Mouse (Mus musculus): ENCODE data around the gene Tpi1. TPM values are rescaled to one million over a fixed set of nuclear protein-coding genes. Genes with fewer than 3 reads are reported as not detected.
"Not testable (repeated sequence)": the region's sequence is repeated elsewhere in the genome, so short reads cannot be mapped to it uniquely, and the experiment has no call there.

Tpi1 gene
- total RNA-seq, 2 experiments from 2014 or later: 629 to 634 TPM

DNA sequence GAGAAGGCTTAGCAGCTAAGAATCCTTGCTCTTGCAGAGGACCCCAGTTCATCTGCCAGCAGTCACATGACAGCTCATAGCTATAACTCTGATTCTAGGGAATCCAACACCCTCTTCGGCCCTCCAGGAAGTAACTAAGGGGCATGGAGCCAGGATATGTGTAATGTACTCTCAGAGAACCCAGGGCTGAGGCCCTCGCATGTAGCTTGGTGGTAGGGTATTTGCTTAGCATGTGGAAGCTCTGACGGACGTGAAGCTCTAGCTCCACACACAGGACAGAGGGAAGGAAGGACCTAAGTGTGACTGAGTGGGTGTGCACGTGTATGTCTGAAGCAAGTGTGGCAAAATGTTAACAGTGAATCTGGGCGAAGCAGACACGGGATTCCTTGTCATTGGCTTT lies 22.3 kb upstream of the Tpi1 start:
- intact Hi-C loops (cut with DNase I): no loop called here
- DNase-seq (ENCODE audit: low spot score in 2 of 2): no peak

DNA sequence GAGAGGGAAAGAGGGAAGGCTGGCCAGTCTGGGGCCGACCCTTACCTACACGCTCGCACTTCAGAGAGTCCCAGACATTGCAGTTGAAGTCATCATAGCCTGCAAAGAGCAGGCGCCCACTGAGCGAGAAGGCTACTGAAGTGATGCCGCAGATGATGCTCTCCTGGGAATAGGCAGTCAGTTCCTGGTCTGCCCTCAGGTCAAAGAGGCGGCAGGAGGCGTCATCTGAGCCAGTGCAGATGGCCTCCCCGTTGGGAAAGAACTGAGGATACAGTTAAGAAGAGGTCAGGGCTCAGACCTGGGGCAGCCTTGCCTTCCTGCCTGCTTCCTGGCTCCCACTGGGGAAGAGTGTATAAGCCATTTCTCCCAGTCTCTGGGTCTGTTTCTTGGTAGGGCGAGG lies 21.4 kb upstream of the Tpi1 start:
- intact Hi-C loops (cut with DNase I): no loop called here
- no peak for DNase-seq (ENCODE audit: low spot score in 2 of 2)

DNA sequence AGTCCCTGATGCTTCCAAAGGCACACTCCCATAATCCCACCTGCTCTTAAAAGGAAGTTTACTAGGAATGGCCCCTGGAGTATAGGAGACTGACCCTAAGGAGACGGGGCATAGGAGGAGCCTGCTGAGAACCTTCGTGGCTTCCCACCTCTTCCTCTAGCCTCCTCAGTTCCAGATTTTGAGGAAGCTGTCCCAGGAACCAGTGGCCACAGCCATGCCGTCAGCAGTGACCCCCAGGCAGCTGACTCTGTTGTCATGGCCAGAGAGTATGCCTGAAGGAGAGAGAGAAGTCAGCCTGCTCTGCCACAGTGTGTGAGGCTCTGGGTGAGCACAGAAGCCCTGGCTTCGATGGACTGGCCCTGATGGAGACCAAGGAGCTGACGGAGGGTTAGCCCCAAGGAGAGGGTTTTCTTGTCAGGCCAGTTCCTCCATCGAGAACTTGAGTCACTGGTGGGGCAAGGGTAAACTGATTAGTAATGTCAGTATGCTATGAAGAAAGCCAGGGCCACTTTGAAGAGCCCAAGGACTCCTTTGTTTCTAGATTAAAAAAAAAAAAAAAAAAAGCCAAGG lies 20.5 kb upstream of the Tpi1 start:
- DNase-seq (ENCODE audit: low spot score in 2 of 2): no peak
- intact Hi-C loops (cut with DNase I): no loop called here

DNA sequence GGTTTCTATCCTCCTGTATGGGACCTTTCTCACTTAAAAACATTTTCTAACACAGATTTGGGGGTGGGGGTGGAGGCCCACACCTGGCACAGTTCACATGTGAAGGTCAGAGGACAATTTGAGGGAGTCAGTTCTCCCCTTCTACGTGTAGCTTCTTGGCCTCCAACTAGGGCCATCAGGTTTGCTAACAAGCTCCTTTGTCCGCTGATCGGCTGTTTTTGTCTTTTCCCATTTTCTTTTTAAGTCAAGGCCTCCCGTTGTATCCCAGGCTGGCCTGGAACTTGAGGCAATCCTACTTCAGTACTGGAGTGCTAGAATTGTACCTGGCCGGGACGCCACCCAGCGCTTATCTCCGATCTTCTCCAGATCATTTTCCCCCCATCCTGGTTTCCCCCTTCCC lies 17.6 kb upstream of the Tpi1 start:
- DNase-seq (ENCODE audit: low spot score in 2 of 2): no peak

DNA sequence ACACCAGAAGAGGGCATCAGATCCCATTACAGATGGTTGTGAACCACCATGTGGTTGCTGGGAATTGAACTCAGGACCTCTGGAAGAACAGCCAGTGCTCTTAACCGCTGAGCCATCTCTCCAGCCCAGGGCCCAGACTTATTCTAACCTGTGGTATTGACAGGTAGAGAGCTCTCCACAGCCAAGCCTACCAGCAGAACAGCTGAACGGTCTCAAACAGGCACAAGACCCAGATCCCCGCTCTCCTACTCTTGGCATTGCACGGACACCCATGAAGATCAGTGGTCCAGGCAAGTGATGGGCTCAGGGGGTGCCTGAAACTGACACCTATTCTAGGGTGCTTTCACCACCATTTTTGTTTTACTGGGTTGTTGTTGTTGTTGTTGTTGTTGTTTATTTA lies 17.1 kb upstream of the Tpi1 start:
- intact Hi-C loops (cut with DNase I); DNase-seq (ENCODE audit: low spot score in 2 of 2): not testable (repeated sequence)

More for the DNA sequence above, 17.6 kb upstream of the Tpi1 start:
- intact Hi-C loops (cut with DNase I): no loop called here

DNA sequence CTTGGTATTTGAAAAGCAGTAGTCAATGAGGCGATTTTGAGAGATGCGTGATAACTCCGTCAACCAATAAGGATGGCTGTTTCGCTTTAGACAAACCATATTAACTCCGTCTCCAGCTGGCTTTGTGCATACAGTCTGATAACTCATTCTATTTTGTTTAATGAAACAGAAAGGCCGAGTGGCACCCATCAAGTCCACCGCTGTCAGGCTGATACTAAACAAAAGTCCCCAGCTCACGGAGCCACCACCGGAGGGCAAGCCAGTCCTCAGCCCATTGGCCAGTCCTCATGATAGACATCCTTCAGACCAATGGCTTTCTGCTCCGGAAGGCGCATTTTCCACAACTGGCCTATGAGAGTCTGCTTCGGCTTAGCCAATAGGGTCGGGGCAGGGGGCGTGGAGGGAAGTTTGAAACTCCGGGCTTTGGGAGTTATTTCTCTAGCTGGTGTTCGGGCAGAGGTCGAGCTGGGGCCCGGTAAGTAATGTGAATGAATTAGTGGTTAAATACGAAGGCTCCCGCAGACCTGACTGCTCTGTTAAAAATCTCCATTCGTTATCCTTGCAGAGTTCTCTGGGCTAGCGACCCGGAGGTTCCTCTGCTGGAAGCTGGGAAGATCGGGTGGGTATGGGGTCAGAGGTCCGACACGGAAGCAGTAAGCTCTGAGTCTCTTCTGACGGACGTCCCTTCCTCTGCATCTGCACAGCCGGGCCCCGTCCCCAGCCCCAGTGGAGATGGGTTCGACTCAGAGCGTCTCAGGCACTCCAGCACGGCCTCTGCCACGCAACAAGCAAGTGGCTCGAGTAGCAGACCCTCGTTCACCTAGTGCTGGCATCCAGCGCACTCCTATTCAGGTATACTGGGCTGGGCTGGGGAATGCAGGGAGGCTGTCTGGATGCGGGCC lies 16.0 kb upstream of the Tpi1 start:
- peak; percentile 95 to 97 for DNase-seq (ENCODE audit: low spot score in 2 of 2)
- intact Hi-C loops (cut with DNase I): no loop called here

DNA sequence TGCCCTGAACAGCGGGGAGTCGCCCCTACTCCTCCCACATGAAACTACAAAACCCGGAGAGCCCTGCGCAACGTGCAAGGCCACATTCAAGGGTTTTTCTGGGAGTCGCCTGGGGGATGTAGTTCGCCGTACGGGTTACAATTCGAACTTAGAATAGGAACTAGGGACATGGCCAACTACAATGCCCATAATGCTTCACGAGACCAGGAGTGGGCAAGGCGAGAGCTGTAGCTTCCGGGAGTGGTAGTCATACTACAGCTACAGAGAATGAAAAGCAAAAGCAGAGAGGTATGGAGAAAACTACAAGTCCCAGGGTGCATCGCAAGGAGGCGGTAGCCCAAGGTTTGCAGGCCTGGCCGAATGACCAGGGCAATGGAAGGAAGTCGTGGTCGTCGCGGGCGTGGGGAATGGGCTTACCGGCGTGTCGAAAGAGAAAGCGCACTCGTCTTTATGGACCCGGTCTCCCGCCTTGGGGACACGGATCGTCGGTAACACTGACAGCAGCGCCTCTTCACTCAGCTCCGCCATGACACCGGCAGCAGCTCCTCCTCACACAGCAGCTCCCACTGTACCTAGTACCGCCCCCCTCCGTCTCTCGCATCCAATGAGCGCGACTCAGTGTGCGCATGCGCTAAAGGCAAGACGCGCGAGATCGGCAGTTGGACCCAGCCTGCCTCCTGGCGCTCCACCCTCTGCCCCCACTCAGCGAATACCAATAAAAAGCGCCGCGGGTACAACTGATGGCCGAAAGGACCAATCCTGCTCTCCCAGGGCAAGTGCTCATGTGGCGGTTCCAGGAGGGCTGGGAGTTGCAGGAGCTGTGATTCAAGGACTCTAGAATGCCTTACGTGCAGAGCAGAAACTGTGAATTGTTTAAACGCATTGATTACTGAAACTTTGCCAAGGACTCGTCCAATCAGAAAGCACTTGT lies 15.0 kb upstream of the Tpi1 start, which contains the start of the genes Usp5 and Cdca3:
TSS of gene Usp5 (minus strand) at position 617 of the 931 bp plus-strand sequence.
TSS of gene Cdca3 (plus strand) at position 680 of the 931 bp plus-strand sequence.
- intact Hi-C loops (cut with DNase I): no loop called here
- peak; percentile 99 for DNase-seq (ENCODE audit: low spot score in 2 of 2)

DNA sequence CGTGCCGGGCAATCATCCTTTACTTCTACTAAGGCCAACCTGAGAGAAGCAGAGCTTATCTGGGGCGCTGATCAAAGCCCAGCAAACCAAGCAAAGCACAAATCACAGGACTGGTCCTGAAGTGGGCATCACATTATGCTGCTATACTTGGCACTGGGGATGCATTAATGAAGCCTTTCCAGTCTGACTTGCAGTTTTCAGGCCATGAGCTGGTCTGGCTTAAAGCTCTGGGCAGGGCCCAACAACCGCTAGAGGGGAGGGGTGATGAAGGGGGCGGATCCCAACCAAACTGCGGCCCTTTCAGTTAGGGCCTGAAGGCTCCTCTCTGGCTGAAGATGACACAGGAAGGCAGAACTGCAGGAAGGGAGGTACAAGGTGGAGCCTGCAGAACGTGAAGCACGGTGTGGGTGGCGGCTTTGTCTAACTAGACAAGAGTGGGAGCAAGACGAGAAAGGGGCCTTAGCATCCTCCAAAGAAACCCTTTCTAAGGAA lies 14.1 kb upstream of the Tpi1 start:
- intact Hi-C loops (cut with DNase I): no loop called here
- no peak for DNase-seq (ENCODE audit: low spot score in 2 of 2)

DNA sequence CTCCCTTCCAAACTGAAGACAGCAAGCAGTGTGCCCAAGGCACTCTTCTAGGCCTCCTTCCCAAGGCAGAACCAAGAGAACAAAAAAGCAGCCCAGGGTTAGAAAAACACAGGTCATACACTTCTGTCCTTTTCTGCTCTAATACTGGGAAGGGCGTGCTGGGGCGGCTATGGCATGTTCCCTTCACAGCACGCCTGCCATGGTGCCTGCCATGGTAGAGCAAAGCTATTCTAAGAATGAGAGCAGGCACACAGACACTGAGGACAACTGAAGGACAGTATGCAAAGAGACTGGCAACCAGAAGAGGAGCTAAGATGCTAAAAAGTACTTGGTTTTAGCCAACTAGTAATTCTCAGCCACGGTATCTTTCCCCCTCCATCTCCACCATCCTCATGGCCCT lies 8.0 kb upstream of the Tpi1 start:
- no peak for DNase-seq (ENCODE audit: low spot score in 2 of 2)

DNA sequence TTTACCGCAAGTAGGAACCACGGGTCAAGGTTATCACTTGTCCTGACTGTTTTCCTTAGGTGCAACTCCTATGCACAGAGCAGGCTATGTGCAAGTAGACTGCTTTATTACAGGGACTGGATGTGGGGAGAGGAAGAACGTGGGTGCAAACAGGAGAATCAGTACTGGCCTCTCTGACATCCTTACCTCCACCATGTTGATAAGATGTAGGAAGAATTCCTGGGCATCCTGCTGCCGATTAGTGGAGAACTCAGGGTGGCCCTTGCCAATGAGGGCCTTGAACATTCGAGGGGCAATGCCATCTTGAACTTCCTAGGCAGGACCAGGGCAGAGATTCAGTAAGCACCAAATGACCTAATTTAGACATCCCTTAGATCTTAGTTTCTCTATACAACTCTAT lies 6.8 kb upstream of the Tpi1 start:
- no peak for DNase-seq (ENCODE audit: low spot score in 2 of 2)
- intact Hi-C loops (cut with DNase I): no loop called here

More for the DNA sequence above, 8.0 kb upstream of the Tpi1 start:
- intact Hi-C loops (cut with DNase I): no loop called here

DNA sequence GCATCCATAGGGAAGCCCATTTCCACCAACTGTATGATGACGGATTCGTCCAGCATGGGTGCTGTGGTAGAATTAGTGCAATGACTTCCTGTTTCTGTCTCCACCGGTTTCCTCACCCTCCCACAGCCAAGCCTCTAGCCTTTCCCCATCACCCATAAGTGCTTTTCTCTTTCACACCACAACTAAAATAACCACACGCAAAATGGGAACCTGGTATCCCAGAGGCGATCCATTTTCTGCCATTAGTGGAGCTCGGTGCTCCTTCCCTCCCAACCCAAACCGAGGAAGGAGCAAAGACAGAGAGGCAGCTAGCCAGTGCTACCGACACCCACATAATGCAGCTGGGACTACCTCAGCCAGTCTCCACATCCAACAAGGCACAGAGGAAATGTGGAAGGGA lies 3.9 kb upstream of the Tpi1 start:
- DNase-seq (ENCODE audit: low spot score in 2 of 2): no peak
- intact Hi-C loops (cut with DNase I): no loop called here

DNA sequence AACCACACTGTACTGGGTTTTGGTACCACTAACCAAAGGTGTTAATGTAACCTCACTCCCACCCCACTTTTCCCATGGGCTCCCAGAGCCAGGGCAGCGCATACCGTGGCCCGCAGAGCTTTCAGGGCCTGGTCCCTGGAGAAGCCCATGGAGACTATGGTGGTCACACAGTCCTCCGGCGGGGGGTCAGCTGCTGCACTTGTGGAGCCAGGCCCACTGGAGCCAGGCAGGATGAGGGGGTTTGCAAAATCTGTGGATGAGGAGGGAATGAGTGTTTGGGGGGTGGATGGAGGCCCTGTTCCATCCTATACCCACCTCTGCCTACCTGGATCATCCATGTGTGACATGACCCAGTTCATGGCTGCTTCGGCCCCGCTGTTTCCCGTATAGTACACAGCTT lies 3.5 kb upstream of the Tpi1 start:
- intact Hi-C loops (cut with DNase I): no loop called here
- no peak for DNase-seq (ENCODE audit: low spot score in 2 of 2)

DNA sequence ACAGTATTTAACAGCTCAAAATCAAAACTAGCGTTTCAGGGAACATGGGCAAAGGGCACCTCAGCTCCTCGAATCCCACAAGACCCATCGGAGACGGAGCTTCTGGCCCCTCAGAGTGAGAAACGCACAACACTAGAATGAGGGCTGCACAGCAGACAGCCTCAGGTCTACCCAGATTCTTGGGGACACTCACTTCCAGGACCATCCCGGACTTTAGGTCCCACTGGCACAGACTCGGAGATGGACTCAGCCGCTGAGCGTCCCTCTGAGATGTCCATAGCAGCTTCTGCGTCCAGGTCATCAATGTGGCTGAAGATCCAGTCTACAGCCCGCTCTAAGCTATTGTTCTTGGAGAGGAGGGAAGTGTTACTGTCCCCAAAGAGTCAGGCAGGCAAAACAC lies 3.0 kb upstream of the Tpi1 start:
- intact Hi-C loops (cut with DNase I): no loop called here
- DNase-seq (ENCODE audit: low spot score in 2 of 2): no peak

DNA sequence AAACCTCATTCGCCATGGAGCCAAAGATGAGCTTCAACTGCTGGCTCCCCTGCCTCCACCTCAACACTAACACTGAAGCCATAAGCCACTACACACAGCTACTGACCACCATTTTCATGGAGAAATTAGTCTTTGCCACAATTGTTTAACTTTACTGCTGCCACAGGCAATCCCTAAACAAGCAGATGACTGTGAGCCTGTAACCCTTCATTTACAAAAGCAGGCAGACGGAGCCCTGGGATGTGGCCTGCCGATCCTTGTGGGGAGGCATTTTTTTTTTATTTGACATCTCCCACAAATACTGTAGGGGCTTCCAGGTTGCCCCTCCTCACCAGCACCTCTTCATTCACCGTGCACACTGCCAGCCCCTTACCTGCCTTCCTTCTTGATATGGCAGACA lies 2.5 kb upstream of the Tpi1 start:
- DNase-seq (ENCODE audit: low spot score in 2 of 2): no peak
- intact Hi-C loops (cut with DNase I): no loop called here

DNA sequence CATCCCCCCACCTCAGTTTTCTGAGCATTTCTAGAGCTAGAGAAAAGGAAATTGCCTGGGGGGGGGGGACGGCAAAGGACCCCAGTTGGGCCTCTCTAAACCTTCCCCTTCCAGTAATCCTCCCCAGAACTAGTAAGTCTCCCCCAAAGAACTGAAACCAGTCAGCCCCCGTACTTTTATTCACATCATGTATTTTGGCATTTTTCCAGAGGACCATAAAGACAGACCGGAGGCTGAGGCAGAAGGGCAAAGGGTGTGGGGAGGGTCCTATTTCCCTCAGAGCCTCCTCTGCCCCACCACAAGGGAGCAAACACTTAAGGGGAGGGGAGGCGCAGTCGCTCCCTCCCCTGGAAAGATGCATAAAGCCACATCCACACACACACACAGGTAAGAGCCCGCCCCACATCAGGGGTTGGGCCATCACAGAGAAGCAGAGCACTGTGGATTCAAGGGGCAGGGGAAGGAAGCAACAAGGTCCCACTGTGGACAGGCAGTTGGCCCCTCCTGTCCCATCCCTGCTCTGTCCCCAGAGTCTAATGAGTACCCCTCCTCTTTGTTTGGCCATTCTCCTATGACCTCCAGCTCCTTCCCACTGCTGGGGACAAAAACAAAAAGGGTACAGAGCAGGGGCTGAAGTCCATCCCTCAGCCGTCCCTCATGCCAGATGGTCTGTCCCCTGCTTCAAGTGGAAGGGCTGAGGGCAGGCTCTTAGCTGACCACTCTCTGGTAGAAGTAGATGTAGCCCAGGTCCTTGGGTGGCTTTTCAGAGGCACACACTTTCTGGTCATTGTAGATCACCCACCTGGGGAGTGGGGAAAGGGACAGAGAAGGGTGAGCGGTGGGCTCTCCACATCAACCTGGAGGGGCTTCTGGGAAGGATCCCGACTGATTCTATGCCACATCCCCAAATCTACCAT lies 1.0 kb upstream of the Tpi1 start:
- no peak for DNase-seq (ENCODE audit: low spot score in 2 of 2)
- intact Hi-C loops (cut with DNase I): no loop called here

DNA sequence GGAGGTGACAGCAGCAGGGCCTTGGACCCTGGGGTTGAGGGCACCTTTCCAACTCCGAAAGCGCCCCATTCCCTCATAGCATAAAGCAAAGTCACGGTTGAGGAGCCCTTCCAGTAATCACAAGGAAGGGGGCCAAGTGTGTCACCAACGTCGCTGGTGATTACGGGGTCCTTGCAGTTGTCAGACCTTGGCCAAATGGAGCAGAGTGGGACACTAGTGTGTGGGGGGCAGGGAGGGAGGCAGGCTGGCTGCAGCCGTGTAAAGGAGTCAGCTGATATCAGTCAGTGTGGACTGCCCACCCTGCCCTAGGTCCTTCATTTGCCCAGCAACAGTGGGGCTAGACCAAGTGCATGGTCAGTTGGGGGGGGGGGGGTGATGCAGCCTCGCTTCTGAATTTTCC lies 352 bp upstream of the Tpi1 start:
- intact Hi-C loops (cut with DNase I): no loop called here
- no peak for DNase-seq (ENCODE audit: low spot score in 2 of 2)

DNA sequence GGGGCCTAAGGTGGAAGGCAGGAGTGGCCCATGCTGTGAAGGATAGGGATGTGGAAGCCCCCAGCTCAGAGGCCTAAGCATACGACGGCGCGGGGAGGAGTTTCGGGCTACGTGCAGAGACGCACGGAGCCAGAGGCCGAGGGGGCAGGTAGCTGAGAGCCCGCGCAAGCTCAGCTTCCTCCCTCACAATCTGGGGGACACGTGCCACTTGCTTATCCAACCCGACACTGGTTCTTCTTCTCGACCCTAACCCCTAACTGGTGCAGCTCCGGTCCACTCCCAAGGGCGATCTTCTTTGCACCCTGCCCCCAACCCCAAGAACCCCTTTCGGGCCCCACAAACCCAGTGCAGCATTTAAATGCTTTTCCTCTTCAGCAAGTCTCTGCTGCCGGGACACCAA lies 600 bp downstream of the Tpi1 start:
- peak; percentile 75 to 81 for DNase-seq (ENCODE audit: low spot score in 2 of 2)
- intact Hi-C loops (cut with DNase I): loop anchor here (2.0 kb wide), 1 partner anchor 45 kb away; the partner anchor contains the start of gene Eno2

DNA sequence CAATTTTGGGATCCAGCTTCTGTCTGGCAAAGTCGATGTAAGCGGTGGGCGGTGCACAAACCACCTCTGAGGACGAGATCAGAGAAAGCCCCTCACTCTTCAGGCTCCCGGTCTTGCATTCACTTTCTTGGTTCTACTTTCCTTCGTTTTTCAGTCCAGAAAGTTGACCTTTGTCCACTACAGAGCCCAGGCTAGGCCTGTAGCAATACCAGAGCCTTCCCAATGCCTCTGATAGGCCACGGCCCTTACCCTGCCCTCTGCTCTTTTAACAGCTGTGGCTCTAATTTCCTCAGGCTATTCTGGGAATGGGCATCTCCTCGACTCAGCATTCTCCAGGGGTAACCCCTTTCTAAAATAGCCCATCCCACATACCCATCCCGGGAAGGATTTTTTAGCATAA lies 1.2 kb downstream of the Tpi1 start:
- no peak for DNase-seq (ENCODE audit: low spot score in 2 of 2)
- intact Hi-C loops (cut with DNase I): loop anchor here (2.0 kb wide), 1 partner anchor 44 kb away; the partner anchor contains the start of gene Eno2

All from left cerebral cortex, postnatal 14 days (tissue).